Mouse (Mus musculus): ENCODE measurements around the gene Fam122c.
"Not testable (repeated sequence)": the region's sequence is repeated elsewhere in the genome, so short reads cannot be mapped to it uniquely, and the experiment has no call there.

The Fam122c gene

GRCm38 (mm10) chrX:53273124-53273523, at the start of gene Fam122c:
TSS of gene Fam122c (plus strand) at chrX:53273424.
- no peak for DNase-seq (ENCODE audit: low read depth in 2 of 2, low spot score in 2 of 2)

GRCm38 (mm10) chrX:53224353-53224944, 48.8 kb upstream of the Fam122c start:
- no peak for DNase-seq (ENCODE audit: low read depth in 2 of 2, low spot score in 2 of 2)

- no peak for DNase-seq (ENCODE audit: low read depth in 2 of 2, low spot score in 2 of 2)
Observed at GRCm38 (mm10) chrX:53231965-53232364, 41.3 kb upstream of the Fam122c start.

GRCm38 (mm10) chrX:53233689-53234088, 39.5 kb upstream of the Fam122c start:
- no peak for DNase-seq (ENCODE audit: low read depth in 2 of 2, low spot score in 2 of 2)

GRCm38 (mm10) chrX:53236404-53236803, 36.8 kb upstream of the Fam122c start:
- no peak for DNase-seq (ENCODE audit: low read depth in 2 of 2, low spot score in 2 of 2)

- no peak for DNase-seq (ENCODE audit: low read depth in 2 of 2, low spot score in 2 of 2)
Observed at GRCm38 (mm10) chrX:53237971-53238370, 35.3 kb upstream of the Fam122c start.

GRCm38 (mm10) chrX:53240011-53240410, 33.2 kb upstream of the Fam122c start, which contains the start of gene Plac1:
TSS of gene Plac1 (minus strand) at chrX:53240111.
- no peak for DNase-seq (ENCODE audit: low read depth in 2 of 2, low spot score in 2 of 2)

- DNase-seq (ENCODE audit: low read depth in 2 of 2, low spot score in 2 of 2): no peak
Observed at GRCm38 (mm10) chrX:53255195-53255594, 18.0 kb upstream of the Fam122c start.

- no peak for DNase-seq (ENCODE audit: low read depth in 2 of 2, low spot score in 2 of 2)
Observed at GRCm38 (mm10) chrX:53266186-53266585, 7.0 kb upstream of the Fam122c start.

GRCm38 (mm10) chrX:53268856-53269255, 4.4 kb upstream of the Fam122c start:
- peak in 1 of 2 experiments; percentile 4 for DNase-seq (ENCODE audit: low read depth in 2 of 2, low spot score in 2 of 2)

GRCm38 (mm10) chrX:53269289-53270062, 3.7 kb upstream of the Fam122c start, which contains the start of gene Fam122b:
TSS of gene Fam122b (minus strand) at chrX:53269805.
- DNase-seq (ENCODE audit: low read depth in 2 of 2, low spot score in 2 of 2): peak; percentile 83 to 87

- DNase-seq (ENCODE audit: low read depth in 2 of 2, low spot score in 2 of 2): no peak
Observed at GRCm38 (mm10) chrX:53270063-53270432, 3.2 kb upstream of the Fam122c start.

- DNase-seq (ENCODE audit: low read depth in 2 of 2, low spot score in 2 of 2): not testable (repeated sequence)
Observed at GRCm38 (mm10) chrX:53271628-53272027, 1.6 kb upstream of the Fam122c start.

GRCm38 (mm10) chrX:53287924-53288323, 14.7 kb downstream of the Fam122c start:
- DNase-seq (ENCODE audit: low read depth in 2 of 2, low spot score in 2 of 2): no peak

- no peak for DNase-seq (ENCODE audit: low read depth in 2 of 2, low spot score in 2 of 2)
Observed at GRCm38 (mm10) chrX:53320564-53320963, 47.3 kb downstream of the Fam122c start.

GRCm38 (mm10) chrX:53321111-53321510, 47.9 kb downstream of the Fam122c start:
- DNase-seq (ENCODE audit: low read depth in 2 of 2, low spot score in 2 of 2): no peak

GRCm38 (mm10) chrX:53330396-53330795, 57.2 kb downstream of the Fam122c start:
- no peak for DNase-seq (ENCODE audit: low read depth in 2 of 2, low spot score in 2 of 2)

- DNase-seq (ENCODE audit: low read depth in 2 of 2, low spot score in 2 of 2): no peak
Observed at GRCm38 (mm10) chrX:53337355-53337754, 64.1 kb downstream of the Fam122c start.

- peak; percentile 43 to 63 for DNase-seq (ENCODE audit: low read depth in 2 of 2, low spot score in 2 of 2)
Observed at GRCm38 (mm10) chrX:53341531-53341930, 68.3 kb downstream of the Fam122c start.

- DNase-seq (ENCODE audit: low read depth in 2 of 2, low spot score in 2 of 2): no peak
Observed at GRCm38 (mm10) chrX:53348374-53348773, 75.2 kb downstream of the Fam122c start.

- DNase-seq (ENCODE audit: low read depth in 2 of 2, low spot score in 2 of 2): no peak
Observed at GRCm38 (mm10) chrX:53364668-53365383, 91.6 kb downstream of the Fam122c start.

Data from CD8-positive naive resting alpha-beta T cell, adult 2 months (primary cell).